Mouse (Mus musculus) brown adipose tissue, adult 24 weeks (tissue): ENCODE measurements around the gene Vmn1r74. TPM values are rescaled to one million over a fixed set of nuclear protein-coding genes. Genes with fewer than 3 reads are reported as not detected.
"Not testable (repeated sequence)": the region's sequence is repeated elsewhere in the genome, so short reads cannot be mapped to it uniquely, and the experiment has no call there.

Experiments used
- H3K27ac ChIP-seq: fragments of 200-500 bp; replicated peaks from 2 replicates; pipeline ENCODE4 v1.5.1; 2012; ENCODE audit warnings: low read depth, mild to moderate bottlenecking, low read length
- H3K4me1 ChIP-seq: fragments of 200-500 bp; 2 replicates; pipeline ENCODE4 v1.6.1; 2012; ENCODE audit warnings: low read length, mixed read lengths; ENCODE audit not compliant: control insufficient read depth, insufficient read depth, insufficient read length
- H3K4me3 ChIP-seq: fragments of 200-500 bp; 2 replicates; pipeline ENCODE4 v1.5.1; 2012; ENCODE audit warnings: low read depth, mild to moderate bottlenecking, low read length, moderate library complexity; ENCODE audit not compliant: insufficient read depth
- polyA plus RNA-seq: library from polyadenylated mRNA; stranded (reverse); fragments of >200 nt; gene quantifications from 2 replicates; pipeline ENCODE4 v1.2.4, GENCODE M21; 2012; ENCODE audit not compliant: missing spikeins, insufficient read depth, insufficient read length

Vmn1r74 gene
- polyA plus RNA-seq = not detected in 2 replicates

- H3K4me1 ChIP-seq = no peaks in the 10 kb centered on the region
- H3K27ac ChIP-seq = no peak within 1 kb of the TSS
These were observed at the start of gene Vmn1r74 for GRCm38 (mm10) chr7:11833680-11834079. TSS of gene Vmn1r74 (plus strand) at chr7:11833980.

GRCm38 (mm10) chr7:11813751-11814150, 20.0 kb upstream of the Vmn1r74 start:
- Histone ChIP-seq H3K27ac (no peak overlapping the region), H3K4me1 (no peaks in the 10 kb centered on the region), H3K4me3 (no peak overlapping the region)

More at GRCm38 (mm10) chr7:11833680-11834079, at the start of gene Vmn1r74:
- H3K4me3 ChIP-seq = no peak within 1 kb of the TSS

GRCm38 (mm10) chr7:11822166-11822565, 11.6 kb upstream of the Vmn1r74 start:
- no peak overlapping the region for H3K27ac ChIP-seq
- H3K4me1 ChIP-seq = no peaks in the 10 kb centered on the region
- H3K4me3 ChIP-seq = no peak overlapping the region

GRCm38 (mm10) chr7:11823246-11823645, 10.5 kb upstream of the Vmn1r74 start:
- H3K27ac ChIP-seq, H3K4me1 ChIP-seq, H3K4me3 ChIP-seq: not testable (repeated sequence)

- no peaks in the 10 kb centered on the region for H3K4me1 ChIP-seq
- H3K27ac ChIP-seq = no peak within 1 kb of the TSS
- no peak within 1 kb of the TSS for H3K4me3 ChIP-seq
These were observed 40.5 kb downstream of the Vmn1r74 start, which contains the start of gene Vmn1r75 for GRCm38 (mm10) chr7:11874330-11874729. TSS of gene Vmn1r75 (plus strand) at chr7:11874630.

Other genes starting within 250 kb of the Vmn1r74 start
- not detected in 2 replicates for gene Zscan4-ps3, start 224.7 kb upstream of the Vmn1r74 start, polyA plus RNA-seq
- not detected in 2 replicates for gene Vmn1r72, start 153.8 kb upstream of the Vmn1r74 start, polyA plus RNA-seq
- gene Vmn1r73, start 103.7 kb upstream of the Vmn1r74 start, polyA plus RNA-seq = not detected in 2 replicates
- not detected in 2 replicates for gene Vmn1r75, start 40.6 kb downstream of the Vmn1r74 start, polyA plus RNA-seq
- not detected in 2 replicates for gene Vmn1r76, start 104.2 kb downstream of the Vmn1r74 start, polyA plus RNA-seq
- not detected in 2 replicates for gene Vmn1r77, start 202.8 kb downstream of the Vmn1r74 start, polyA plus RNA-seq